In the genomic region with DNA sequence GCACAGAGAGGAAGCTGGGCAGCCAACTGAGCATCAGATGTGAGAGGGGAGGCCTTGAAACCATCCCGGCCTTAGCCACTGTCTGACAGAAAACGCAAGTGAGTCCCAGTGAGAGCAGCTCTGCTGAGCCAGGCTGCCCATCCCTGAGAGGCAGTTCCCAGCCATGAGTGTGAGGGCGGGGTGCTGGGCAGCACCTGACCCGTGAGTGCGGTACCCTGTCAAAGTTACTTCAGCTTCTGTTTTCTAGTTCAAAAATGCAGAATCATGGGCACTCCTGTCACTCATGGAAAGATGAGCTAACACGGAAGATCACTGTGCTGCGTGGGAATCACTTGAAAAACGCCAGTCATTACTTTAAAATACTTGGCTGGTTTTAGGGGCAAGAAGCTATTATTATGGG, we compare ENCODE assay signal across 26 mouse cellular contexts.
"Had no signal": no experiment of that assay in that cellular context is flagged by ENCODE, and none has a peak within 500 bp of the region (broad histone marks: within the 10 kb centered on the region; RNA-seq: fewer than 3 reads in every experiment).

No protein-coding gene starts in this region.

- H3K4me3 ChIP-seq: heart, embryonic 10.5 days; heart, embryonic 12.5 days; hindbrain, embryonic 10.5 days; hindbrain, embryonic 12.5 days; left cerebral cortex, adult 2 months; limb, embryonic 10.5 days; limb, embryonic 12.5 days; liver, embryonic 13.5 days had no signal

- H3K36me3 ChIP-seq: heart, embryonic 10.5 days; heart, embryonic 12.5 days; hindbrain, embryonic 10.5 days; hindbrain, embryonic 12.5 days; limb, embryonic 10.5 days; limb, embryonic 12.5 days; liver, embryonic 13.5 days had no signal

- H3K9ac ChIP-seq: heart, embryonic 12.5 days; hindbrain, embryonic 12.5 days; hindbrain, embryonic 14.5 days; limb, embryonic 12.5 days; liver, embryonic 13.5 days had no signal

- H3K9me3 ChIP-seq: heart, embryonic 10.5 days; heart, embryonic 12.5 days; hindbrain, embryonic 10.5 days; hindbrain, embryonic 12.5 days; limb, embryonic 10.5 days; limb, embryonic 12.5 days; liver, embryonic 13.5 days had no signal

- H3K4me2 ChIP-seq: heart, embryonic 12.5 days; hindbrain, embryonic 12.5 days; hindbrain, embryonic 14.5 days; limb, embryonic 12.5 days; liver, embryonic 11.5 days; liver, embryonic 13.5 days had no signal

- DNase-seq: gastrocnemius, postnatal 14 days; gastrocnemius, postnatal 36 days; heart, adult 18-20 months; heart, postnatal 10 days; heart, postnatal 4 days; kidney, adult 11 months; kidney, adult 2 months; kidney, adult 9 months; kidney, postnatal 10 days; kidney, postnatal 25 days; kidney, postnatal 4 days; layer of hippocampus, adult 9-11 months; liver; liver, embryonic 13.5 days had no signal

- H3K4me1 ChIP-seq: hindbrain, embryonic 12.5 days; liver, embryonic 13.5 days had no signal

- H3K27me3 ChIP-seq: heart, embryonic 12.5 days; limb, embryonic 12.5 days; liver, embryonic 13.5 days had no signal

- H3K27ac ChIP-seq: heart, embryonic 10.5 days; hindbrain, embryonic 10.5 days; hindbrain, embryonic 12.5 days; hindbrain, embryonic 14.5 days; left cerebral cortex, adult 2 months; limb, embryonic 10.5 days; limb, embryonic 12.5 days; liver, embryonic 13.5 days had no signal

- ATAC-seq: hindbrain, embryonic 16.5 days; inflammation-experienced regulatory T-cells, adult 6 months; intestine, embryonic 16.5 days had no signal
